Mouse (Mus musculus): ENCODE measurements around the gene Wbp1l. TPM values are rescaled to one million over a fixed set of nuclear protein-coding genes. Genes with fewer than 3 reads are reported as not detected.

Wbp1l gene
- polyA plus RNA-seq, 1 experiment from 2014 or later = 30.1 TPM

DNA sequence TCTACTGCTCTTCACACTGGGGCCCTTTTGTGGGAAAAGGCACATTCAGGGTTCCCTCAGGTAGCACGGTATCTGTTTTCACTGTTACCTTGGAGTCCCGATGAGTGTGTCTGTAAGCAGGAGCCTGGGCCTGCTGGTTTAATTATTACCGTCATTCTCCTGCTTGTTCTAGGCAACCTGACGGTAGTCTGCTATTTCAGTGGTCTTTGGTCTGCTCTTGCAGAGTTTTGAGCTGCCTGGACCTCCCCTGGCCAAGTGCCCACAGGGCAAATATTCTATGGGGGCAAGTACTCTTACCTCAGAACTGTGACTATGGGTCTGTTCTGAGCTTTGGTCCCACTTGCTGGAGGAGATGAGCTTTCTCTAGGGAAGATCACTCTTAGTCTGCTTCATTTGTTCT is 23.7 kb upstream of the Wbp1l start:
- no peaks in the 10 kb centered on the region for H3K27me3 ChIP-seq (ENCODE audit: control insufficient read depth, insufficient read depth, low read length)
- WGBS = 60% methylated on average over 4 of the region's 4 CpGs
- H3K9me3 ChIP-seq (replicated peaks; ENCODE audit: control insufficient read depth, low read length) = no peaks in the 10 kb centered on the region
- H3K4me2 ChIP-seq (ENCODE audit: low read depth, low read length) = no peak overlapping the region
- H3K27ac ChIP-seq (replicated peaks; ENCODE audit: low read depth, low read length) = no peak overlapping the region
- no peak overlapping the region for H3K9ac ChIP-seq (replicated peaks; ENCODE audit: low read length)
- no peak overlapping the region for H3K4me3 ChIP-seq (ENCODE audit: low read depth, low read length)
- ATAC-seq (replicated peaks; ENCODE audit: insufficient number of reproducible peaks, low FRiP score, low TSS enrichment, low read depth) = no peak
- H3K36me3 ChIP-seq (replicated peaks; ENCODE audit: control insufficient read depth, insufficient read depth, low read depth, low read length) = no peaks in the 10 kb centered on the region
- no peak for DNase-seq (ENCODE audit: low spot score)
- H3K4me1 ChIP-seq (ENCODE audit: control insufficient read depth, insufficient read depth, low read length) = no peaks in the 10 kb centered on the region

GRCm38 (mm10) chr19:46587823-46588508 is 10.9 kb upstream of the Wbp1l start:
- peak; percentile 66; the same call in 1 of the 2 replicates for ATAC-seq (replicated peaks; ENCODE audit: insufficient number of reproducible peaks, low FRiP score, low TSS enrichment, low read depth)
- H3K4me1 ChIP-seq (ENCODE audit: control insufficient read depth, insufficient read depth, low read length) = no peaks in the 10 kb centered on the region
- no peaks in the 10 kb centered on the region; the same call in 1 of the 2 replicates for H3K36me3 ChIP-seq (replicated peaks; ENCODE audit: control insufficient read depth, insufficient read depth, low read depth, low read length)
- H3K27me3 ChIP-seq (ENCODE audit: control insufficient read depth, insufficient read depth, low read length) = no peaks in the 10 kb centered on the region
- H3K4me3 ChIP-seq (ENCODE audit: low read depth, low read length) = no peak overlapping the region
- no peak overlapping the region for H3K4me2 ChIP-seq (ENCODE audit: low read depth, low read length)
- 60% methylated on average over 13 of the region's 13 CpGs for WGBS
- H3K9ac ChIP-seq (replicated peaks; ENCODE audit: low read length) = no peak overlapping the region
- no peak overlapping the region for H3K27ac ChIP-seq (replicated peaks; ENCODE audit: low read depth, low read length)
- H3K9me3 ChIP-seq (replicated peaks; ENCODE audit: control insufficient read depth, low read length) = no peaks in the 10 kb centered on the region
- DNase-seq (ENCODE audit: low spot score) = peak; percentile 92

DNA sequence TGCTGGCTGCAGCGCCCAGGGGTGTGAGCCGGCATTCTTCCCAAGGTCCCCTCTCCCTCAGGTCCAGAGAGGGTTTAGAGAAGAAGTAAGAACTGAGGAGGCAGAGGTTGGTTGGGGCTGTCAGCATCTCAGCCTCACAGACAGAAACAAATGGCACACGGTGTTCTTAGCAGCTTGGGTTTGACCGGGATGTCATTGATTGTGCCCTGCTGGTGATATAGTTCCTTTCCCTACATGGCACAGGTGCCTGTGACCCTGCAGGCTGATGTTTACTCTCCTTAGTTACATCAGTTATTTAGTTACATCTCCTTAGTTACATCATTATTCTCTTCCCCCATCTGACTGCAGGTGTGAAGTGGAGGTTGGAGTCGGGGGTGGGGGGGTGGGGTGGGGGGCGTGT is 7.3 kb upstream of the Wbp1l start:
- 95% methylated on average over 6 of the region's 6 CpGs for WGBS
- ATAC-seq (replicated peaks; ENCODE audit: insufficient number of reproducible peaks, low FRiP score, low TSS enrichment, low read depth) (no peak), DNase-seq (ENCODE audit: low spot score) (no peak)
- no peak overlapping the region for H3K4me3 ChIP-seq (ENCODE audit: low read depth, low read length)
- H3K27ac ChIP-seq (replicated peaks; ENCODE audit: low read depth, low read length) = no peak overlapping the region
- no peaks in the 10 kb centered on the region for H3K9me3 ChIP-seq (replicated peaks; ENCODE audit: control insufficient read depth, low read length)
- H3K9ac ChIP-seq (replicated peaks; ENCODE audit: low read length) = no peak overlapping the region
- no peaks in the 10 kb centered on the region; the same call in 1 of the 2 replicates for H3K36me3 ChIP-seq (replicated peaks; ENCODE audit: control insufficient read depth, insufficient read depth, low read depth, low read length)
- no peak overlapping the region for H3K4me2 ChIP-seq (ENCODE audit: low read depth, low read length)
- no peaks in the 10 kb centered on the region for H3K4me1 ChIP-seq (ENCODE audit: control insufficient read depth, insufficient read depth, low read length)
- no peaks in the 10 kb centered on the region for H3K27me3 ChIP-seq (ENCODE audit: control insufficient read depth, insufficient read depth, low read length)

DNA sequence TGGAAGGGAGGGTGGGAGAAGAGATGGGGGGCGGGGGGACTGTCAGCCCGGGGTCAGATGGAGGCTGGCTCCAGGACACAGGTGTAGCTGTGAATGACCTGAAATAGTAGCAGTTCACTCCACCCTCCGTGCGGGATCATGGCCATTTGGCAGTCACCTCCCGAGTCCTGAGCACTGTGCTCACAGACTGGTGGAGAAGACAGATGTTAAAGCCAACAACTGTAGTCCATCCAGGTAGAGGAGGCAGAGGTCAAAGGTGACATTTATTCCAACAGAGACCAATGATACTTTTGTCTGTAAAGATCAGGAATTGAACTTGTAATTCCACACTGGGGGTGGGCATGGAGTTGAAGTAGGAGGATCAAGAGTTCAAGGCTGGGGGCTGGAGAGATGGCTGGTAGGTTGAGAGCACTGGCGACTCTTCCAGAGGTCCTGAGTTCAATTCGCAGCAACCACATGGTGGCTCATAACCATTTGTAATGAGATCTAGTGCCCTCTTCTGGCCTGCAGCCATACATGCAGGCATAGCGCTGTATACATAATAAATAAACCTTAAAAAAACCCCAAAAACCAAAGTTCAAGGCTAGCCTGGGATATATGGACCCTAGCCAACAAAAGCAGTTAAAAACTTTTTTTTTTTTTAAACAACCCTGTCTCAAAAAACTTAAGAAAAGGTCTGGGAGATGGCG is 6.0 kb upstream of the Wbp1l start:
- WGBS = 89% methylated on average over 9 of the region's 9 CpGs
- DNase-seq (ENCODE audit: low spot score) = no peak
- no peaks in the 10 kb centered on the region; the same call in 1 of the 2 replicates for H3K36me3 ChIP-seq (replicated peaks; ENCODE audit: control insufficient read depth, insufficient read depth, low read depth, low read length)

GRCm38 (mm10) chr19:46598187-46598586 is 697 bp upstream of the Wbp1l start:
- ATAC-seq (replicated peaks; ENCODE audit: insufficient number of reproducible peaks, low FRiP score, low TSS enrichment, low read depth) = no peak
- no peaks in the 10 kb centered on the region for H3K27me3 ChIP-seq (ENCODE audit: control insufficient read depth, insufficient read depth, low read length)
- H3K36me3 ChIP-seq (replicated peaks; ENCODE audit: control insufficient read depth, insufficient read depth, low read depth, low read length) = no peaks in the 10 kb centered on the region
- WGBS = 78% methylated on average over 4 of the region's 4 CpGs
- no peak overlapping the region for H3K27ac ChIP-seq (replicated peaks; ENCODE audit: low read depth, low read length)
- no peak overlapping the region for H3K4me3 ChIP-seq (ENCODE audit: low read depth, low read length)
- H3K4me1 ChIP-seq (ENCODE audit: control insufficient read depth, insufficient read depth, low read length) = no peaks in the 10 kb centered on the region
- no peaks in the 10 kb centered on the region for H3K9me3 ChIP-seq (replicated peaks; ENCODE audit: control insufficient read depth, low read length)
- H3K9ac ChIP-seq (replicated peaks; ENCODE audit: low read length) = no peak overlapping the region
- no peak for DNase-seq (ENCODE audit: low spot score)
- H3K4me2 ChIP-seq (ENCODE audit: low read depth, low read length) = no peak overlapping the region

More for the DNA sequence above, 6.0 kb upstream of the Wbp1l start:
- Histone ChIP-seq H3K9me3 (replicated peaks; ENCODE audit: control insufficient read depth, low read length) (no peaks in the 10 kb centered on the region), H3K27me3 (ENCODE audit: control insufficient read depth, insufficient read depth, low read length) (no peaks in the 10 kb centered on the region), H3K4me3 (ENCODE audit: low read depth, low read length) (no peak overlapping the region), H3K27ac (replicated peaks; ENCODE audit: low read depth, low read length) (no peak overlapping the region), H3K9ac (replicated peaks; ENCODE audit: low read length) (no peak overlapping the region), H3K4me1 (ENCODE audit: control insufficient read depth, insufficient read depth, low read length) (no peaks in the 10 kb centered on the region), H3K4me2 (ENCODE audit: low read depth, low read length) (no peak overlapping the region)
- no peak for ATAC-seq (replicated peaks; ENCODE audit: insufficient number of reproducible peaks, low FRiP score, low TSS enrichment, low read depth)

DNA sequence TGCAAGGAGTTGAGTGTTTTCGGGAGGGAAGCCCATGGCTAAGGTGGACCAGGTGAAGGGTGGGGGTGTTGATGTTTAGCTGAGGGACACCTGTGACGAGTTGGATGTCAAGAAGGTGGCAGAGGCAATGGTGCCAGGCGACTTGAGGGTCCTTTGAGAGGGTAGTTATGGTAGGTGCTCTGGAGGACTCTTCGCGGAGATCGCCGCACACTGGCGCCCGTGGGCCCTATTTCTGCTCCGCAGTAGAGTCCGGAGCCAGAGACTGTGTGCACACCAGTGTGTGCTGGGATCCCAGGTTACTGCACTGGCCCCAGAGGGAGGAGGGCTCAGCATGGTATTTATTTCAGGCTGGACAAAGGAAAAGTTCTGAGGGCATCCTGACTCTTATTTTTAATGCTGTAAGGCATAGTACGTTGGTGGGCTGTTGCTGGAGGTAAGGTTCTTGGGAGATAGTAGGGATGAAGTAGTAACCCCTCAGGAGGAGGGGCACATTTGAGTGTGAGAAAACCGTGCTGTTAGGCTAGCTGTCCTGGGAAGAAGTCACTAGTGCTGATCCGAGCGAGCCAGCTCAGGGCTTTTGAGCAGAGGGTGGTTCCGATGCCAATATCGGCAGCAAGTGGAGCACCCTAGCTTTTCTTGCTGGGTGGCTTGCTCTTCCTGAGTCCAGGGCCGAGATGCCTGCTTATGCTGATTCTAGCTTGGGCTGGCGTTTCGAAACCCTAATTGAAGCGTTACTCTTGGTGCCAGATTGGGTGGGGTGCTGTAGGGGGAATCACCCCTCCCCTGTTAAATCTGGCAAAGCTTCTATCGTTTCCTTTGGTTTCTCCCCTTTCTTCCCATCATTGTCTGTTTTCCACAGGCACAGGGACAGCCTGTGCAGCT is 732 bp downstream of the Wbp1l start:
- Histone ChIP-seq H3K4me1 (ENCODE audit: control insufficient read depth, insufficient read depth, low read length) (no peaks in the 10 kb centered on the region), H3K9ac (replicated peaks; ENCODE audit: low read length) (peak overlapping the region; percentile 85), H3K36me3 (replicated peaks; ENCODE audit: control insufficient read depth, insufficient read depth, low read depth, low read length) (no peaks in the 10 kb centered on the region), H3K27ac (replicated peaks; ENCODE audit: low read depth, low read length) (0 out of 2 replicates have a peak overlapping the region, but pooled peaks have one; percentile 32), H3K9me3 (replicated peaks; ENCODE audit: control insufficient read depth, low read length) (no peaks in the 10 kb centered on the region), H3K27me3 (ENCODE audit: control insufficient read depth, insufficient read depth, low read length) (no peaks in the 10 kb centered on the region), H3K4me2 (ENCODE audit: low read depth, low read length) (peak overlapping the region; percentile 82), H3K4me3 (ENCODE audit: low read depth, low read length) (peak overlapping the region; percentile 87)
- ATAC-seq (replicated peaks; ENCODE audit: insufficient number of reproducible peaks, low FRiP score, low TSS enrichment, low read depth) (no peak), DNase-seq (ENCODE audit: low spot score) (no peak)
- WGBS = 19% methylated on average over 22 of the region's 22 CpGs

DNA sequence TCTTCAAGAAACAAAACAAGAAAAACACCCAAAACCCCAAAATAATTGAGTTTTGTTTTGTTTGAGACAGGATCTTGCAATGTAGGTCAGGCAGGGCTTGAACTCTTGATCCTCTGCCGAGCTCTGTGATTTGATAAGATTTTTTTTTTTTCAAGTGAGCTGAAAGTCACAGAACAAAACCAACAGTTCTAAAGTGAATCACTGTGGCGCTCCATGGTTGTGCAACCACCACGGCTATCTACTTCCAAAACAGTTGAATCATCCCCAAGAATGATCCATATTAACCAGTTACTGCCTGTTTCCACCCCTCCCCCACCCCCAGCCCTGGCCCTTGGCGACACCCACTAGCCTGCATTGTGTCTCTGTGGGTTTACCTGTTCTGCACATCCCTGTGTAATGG is 1.5 kb downstream of the Wbp1l start:
- Histone ChIP-seq H3K36me3 (replicated peaks; ENCODE audit: control insufficient read depth, insufficient read depth, low read depth, low read length) (no peaks in the 10 kb centered on the region), H3K9me3 (replicated peaks; ENCODE audit: control insufficient read depth, low read length) (no peaks in the 10 kb centered on the region), H3K9ac (replicated peaks; ENCODE audit: low read length) (no peak overlapping the region), H3K27ac (replicated peaks; ENCODE audit: low read depth, low read length) (no peak overlapping the region), H3K27me3 (ENCODE audit: control insufficient read depth, insufficient read depth, low read length) (no peaks in the 10 kb centered on the region), H3K4me2 (ENCODE audit: low read depth, low read length) (no peak overlapping the region; the same call in 1 of the 2 replicates), H3K4me3 (ENCODE audit: low read depth, low read length) (no peak overlapping the region), H3K4me1 (ENCODE audit: control insufficient read depth, insufficient read depth, low read length) (no peaks in the 10 kb centered on the region)
- WGBS = 76% methylated on average over 4 of the region's 4 CpGs
- ATAC-seq (replicated peaks; ENCODE audit: insufficient number of reproducible peaks, low FRiP score, low TSS enrichment, low read depth) (no peak), DNase-seq (ENCODE audit: low spot score) (no peak)
